Mouse (Mus musculus): ENCODE measurements at regions not wholly inside any gene's neighbourhood (a gene's known extent, or its start where the extent isn't known, plus 50 kb on each side); places are given as distances from the start of the nearest gene placed in this dataset.

DNA sequence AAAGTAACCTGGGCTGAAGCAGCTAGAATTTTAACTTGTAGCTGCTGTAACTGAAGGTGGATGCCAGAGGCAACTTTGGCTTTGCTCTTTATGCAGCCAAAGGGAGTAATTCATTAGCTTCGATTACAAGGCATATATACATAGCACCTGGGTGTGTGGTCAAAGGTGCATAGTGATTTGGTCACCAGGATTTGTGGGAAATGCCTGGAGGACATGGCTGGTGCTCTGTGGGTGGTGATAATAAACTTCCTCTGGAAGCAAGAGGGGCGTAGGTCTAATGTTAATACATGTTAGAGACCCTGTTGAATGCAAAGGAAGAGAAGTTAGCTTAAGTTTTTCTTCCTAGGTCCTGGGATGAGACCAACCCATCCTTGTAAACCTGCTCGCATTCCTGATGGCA, 139.3 kb upstream of the Osr1 start:
- WGBS: 78% methylated on average over 3 of the region's 3 CpGs
- no peak for DNase-seq (ENCODE audit: low read depth in 1 of 2, low spot score in 2 of 2)
- no peaks in the 10 kb centered on the region for H3K27me3 ChIP-seq (ENCODE audit: control insufficient read depth, insufficient read depth, low read length)
- H3K27ac ChIP-seq (ENCODE audit: insufficient read depth, low read length): no peak overlapping the region
- TF ChIP-seq POLR2A (IDR thresholded peaks at IDR 0.05; ENCODE audit: low read depth, low read length) (no peak), CTCF (IDR thresholded peaks at IDR 0.05; ENCODE audit: extremely low read depth, insufficient read depth, insufficient read length, insufficient replicate concordance) (no peak)
- H3K4me3 ChIP-seq (ENCODE audit: extremely low read depth, insufficient read depth, insufficient read length): no peak overlapping the region
- H3K36me3 ChIP-seq (ENCODE audit: control insufficient read depth, insufficient read depth, low read length): no peaks in the 10 kb centered on the region
- H3K4me1 ChIP-seq (ENCODE audit: control insufficient read depth, insufficient read depth, insufficient read length): no peaks in the 10 kb centered on the region

DNA sequence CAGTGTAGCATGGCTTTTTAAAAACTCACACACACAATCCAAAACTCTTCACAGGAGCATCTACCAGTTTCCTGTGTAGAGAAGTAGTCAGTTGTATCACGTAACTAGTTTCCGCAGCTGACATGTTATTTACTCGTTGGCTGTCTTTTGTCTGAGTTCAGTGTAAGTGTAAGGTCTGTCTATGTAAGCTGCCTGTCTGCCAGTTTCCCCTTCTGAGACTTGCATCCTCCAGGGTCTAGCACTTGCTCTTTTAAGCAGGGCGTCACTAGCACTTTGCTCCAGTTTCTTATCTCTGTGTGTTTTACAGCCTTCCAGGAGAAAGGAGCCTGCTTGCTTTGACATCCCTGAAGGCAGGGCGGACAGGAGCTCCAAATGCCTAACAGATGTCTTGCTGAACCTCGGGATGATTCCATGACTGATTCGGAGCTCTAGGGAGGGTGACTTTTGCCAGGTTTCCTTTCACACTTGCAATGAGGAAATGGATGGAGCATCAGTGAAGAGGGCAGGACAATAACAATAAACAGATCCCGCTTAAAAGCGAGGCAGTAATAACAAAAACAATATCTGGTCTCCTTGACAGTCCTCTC, 131.2 kb upstream of the Osr1 start:
- DNase-seq (ENCODE audit: low read depth in 1 of 2, low spot score in 2 of 2): no peak
- Histone ChIP-seq H3K4me3 (ENCODE audit: extremely low read depth, insufficient read depth, insufficient read length) (no peak overlapping the region), H3K36me3 (ENCODE audit: control insufficient read depth, insufficient read depth, low read length) (no peaks in the 10 kb centered on the region), H3K4me1 (ENCODE audit: control insufficient read depth, insufficient read depth, insufficient read length) (no peaks in the 10 kb centered on the region), H3K27me3 (ENCODE audit: control insufficient read depth, insufficient read depth, low read length) (no peaks in the 10 kb centered on the region), H3K27ac (ENCODE audit: insufficient read depth, low read length) (no peak overlapping the region)
- TF ChIP-seq CTCF (IDR thresholded peaks at IDR 0.05; ENCODE audit: extremely low read depth, insufficient read depth, insufficient read length, insufficient replicate concordance): no peak
- TF ChIP-seq POLR2A (IDR thresholded peaks at IDR 0.05; ENCODE audit: low read depth, low read length): no peak
- 18% methylated on average over 9 of the region's 9 CpGs for WGBS

DNA sequence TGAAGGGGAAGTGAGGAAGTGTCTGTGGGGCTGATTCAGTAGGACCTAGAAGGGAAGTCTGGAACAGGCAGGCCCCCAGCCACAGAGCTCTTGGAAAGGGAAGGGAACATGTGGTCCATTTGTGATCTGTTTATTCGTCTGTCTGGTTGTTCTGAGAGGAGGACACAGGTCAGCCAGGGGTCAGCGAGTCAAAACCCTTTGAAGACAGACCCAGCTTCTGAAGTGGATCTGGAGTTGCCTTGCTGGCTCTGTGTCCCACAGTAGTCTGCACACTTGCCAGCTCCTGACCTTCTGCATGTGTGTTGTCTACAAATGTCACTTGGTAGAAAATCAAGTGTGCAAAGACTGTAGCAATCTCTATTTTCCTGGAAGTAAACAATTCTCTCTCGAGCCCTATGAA, 119.3 kb upstream of the Osr1 start:
- no peak for DNase-seq (ENCODE audit: low read depth in 1 of 2, low spot score in 2 of 2)
- 39% methylated on average over 3 of the region's 3 CpGs for WGBS
- Histone ChIP-seq H3K27ac (ENCODE audit: insufficient read depth, low read length) (no peak overlapping the region), H3K36me3 (ENCODE audit: control insufficient read depth, insufficient read depth, low read length) (no peaks in the 10 kb centered on the region), H3K4me1 (ENCODE audit: control insufficient read depth, insufficient read depth, insufficient read length) (no peaks in the 10 kb centered on the region), H3K4me3 (ENCODE audit: extremely low read depth, insufficient read depth, insufficient read length) (no peak overlapping the region), H3K27me3 (ENCODE audit: control insufficient read depth, insufficient read depth, low read length) (no peaks in the 10 kb centered on the region)
- no peak for TF ChIP-seq CTCF (IDR thresholded peaks at IDR 0.05; ENCODE audit: extremely low read depth, insufficient read depth, insufficient read length, insufficient replicate concordance)
- TF ChIP-seq POLR2A (IDR thresholded peaks at IDR 0.05; ENCODE audit: low read depth, low read length): no peak

DNA sequence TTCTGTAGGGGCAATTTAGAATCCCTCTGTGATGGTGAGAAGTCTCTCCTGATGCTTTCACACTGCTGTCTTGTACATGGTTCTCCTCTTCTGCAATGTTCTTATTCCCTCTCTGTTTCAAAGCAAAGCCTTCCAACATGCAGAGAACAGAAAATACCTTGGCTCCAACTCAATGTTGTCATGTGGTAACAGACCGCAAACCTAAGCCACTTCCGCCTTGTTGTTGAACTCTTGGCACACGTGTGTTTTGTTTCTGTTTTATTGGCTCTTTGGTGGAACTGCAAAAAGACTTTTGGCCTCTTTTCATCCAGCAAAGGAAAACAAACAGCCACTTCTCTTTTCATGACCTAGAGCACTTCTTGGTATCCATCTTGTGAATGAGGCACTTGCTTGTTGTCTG, 109.7 kb upstream of the Osr1 start:
- TF ChIP-seq POLR2A (IDR thresholded peaks at IDR 0.05; ENCODE audit: low read depth, low read length) (no peak), CTCF (IDR thresholded peaks at IDR 0.05; ENCODE audit: extremely low read depth, insufficient read depth, insufficient read length, insufficient replicate concordance) (no peak)
- H3K36me3 ChIP-seq (ENCODE audit: control insufficient read depth, insufficient read depth, low read length): no peaks in the 10 kb centered on the region
- H3K27ac ChIP-seq (ENCODE audit: insufficient read depth, low read length): no peak overlapping the region
- no peak overlapping the region for H3K4me3 ChIP-seq (ENCODE audit: extremely low read depth, insufficient read depth, insufficient read length)
- WGBS: 64% methylated on average over 3 of the region's 3 CpGs
- no peak for DNase-seq (ENCODE audit: low read depth in 1 of 2, low spot score in 2 of 2)
- no peaks in the 10 kb centered on the region for H3K27me3 ChIP-seq (ENCODE audit: control insufficient read depth, insufficient read depth, low read length)
- H3K4me1 ChIP-seq (ENCODE audit: control insufficient read depth, insufficient read depth, insufficient read length): no peaks in the 10 kb centered on the region

DNA sequence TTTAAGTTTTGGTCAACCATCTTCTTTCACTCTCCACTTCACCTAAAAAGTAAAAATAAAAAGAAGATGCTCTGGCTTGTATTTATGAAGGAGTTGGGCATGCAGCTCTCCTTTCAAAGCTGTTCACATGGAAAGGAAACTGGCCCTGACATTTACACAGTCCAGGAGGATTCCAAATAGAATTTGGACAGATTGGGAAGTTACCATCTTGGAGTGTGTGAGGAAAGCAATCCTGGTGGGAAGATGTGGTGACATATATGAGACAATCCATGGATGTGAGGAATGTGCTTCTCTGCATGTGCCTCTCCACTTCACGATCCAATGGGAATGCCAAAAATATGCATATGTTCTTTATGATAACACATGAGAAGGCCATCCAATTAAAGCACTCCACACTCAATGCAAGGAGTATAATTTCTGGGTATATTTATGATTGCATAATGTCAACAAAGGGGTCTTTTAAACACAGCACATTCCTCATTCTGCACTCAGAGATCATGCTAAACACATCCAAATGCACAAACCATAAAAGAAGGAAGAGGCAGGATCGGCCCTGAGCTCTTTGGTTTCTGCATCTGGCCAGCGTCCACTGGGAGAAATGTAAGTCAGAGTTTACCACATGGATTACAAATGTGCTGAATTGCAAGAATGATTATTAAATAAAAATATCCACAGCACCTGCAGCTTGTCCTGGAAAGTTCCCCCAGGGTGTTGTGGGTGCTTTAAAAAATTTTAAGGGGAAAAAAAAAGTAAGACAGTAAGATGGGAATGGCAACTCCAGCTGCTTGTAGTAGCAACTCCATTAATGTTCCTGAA, 100.1 kb upstream of the Osr1 start:
- WGBS: 75% methylated on average over 3 of the region's 3 CpGs
- TF ChIP-seq POLR2A (IDR thresholded peaks at IDR 0.05; ENCODE audit: low read depth, low read length): no peak
- no peak for TF ChIP-seq CTCF (IDR thresholded peaks at IDR 0.05; ENCODE audit: extremely low read depth, insufficient read depth, insufficient read length, insufficient replicate concordance)
- no peaks in the 10 kb centered on the region for H3K27me3 ChIP-seq (ENCODE audit: control insufficient read depth, insufficient read depth, low read length)
- no peaks in the 10 kb centered on the region for H3K4me1 ChIP-seq (ENCODE audit: control insufficient read depth, insufficient read depth, insufficient read length)
- H3K27ac ChIP-seq (ENCODE audit: insufficient read depth, low read length): no peak overlapping the region
- no peak overlapping the region for H3K4me3 ChIP-seq (ENCODE audit: extremely low read depth, insufficient read depth, insufficient read length)
- no peaks in the 10 kb centered on the region for H3K36me3 ChIP-seq (ENCODE audit: control insufficient read depth, insufficient read depth, low read length)
- no peak for DNase-seq (ENCODE audit: low read depth in 1 of 2, low spot score in 2 of 2)

DNA sequence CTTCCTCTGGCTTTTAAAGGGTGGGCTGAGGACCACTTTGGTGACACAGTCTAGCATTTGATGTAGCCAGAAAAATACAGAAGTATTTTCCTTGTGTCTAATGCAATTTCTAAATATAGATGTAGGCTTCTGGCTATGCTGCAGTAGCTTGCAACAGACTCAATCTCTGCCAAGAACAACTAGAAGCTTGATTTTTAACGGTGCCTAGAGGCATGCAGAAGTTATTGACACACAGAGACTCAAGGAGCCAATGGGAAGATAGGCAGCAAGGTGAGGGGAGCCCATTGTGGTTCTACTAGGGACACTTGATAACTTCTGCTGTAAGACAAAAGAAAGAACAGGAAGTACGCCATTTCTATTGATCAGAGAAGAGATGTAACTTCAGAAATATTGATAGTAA, 94.1 kb upstream of the Osr1 start:
- TF ChIP-seq POLR2A (IDR thresholded peaks at IDR 0.05; ENCODE audit: low read depth, low read length) (no peak), CTCF (IDR thresholded peaks at IDR 0.05; ENCODE audit: extremely low read depth, insufficient read depth, insufficient read length, insufficient replicate concordance) (no peak)
- DNase-seq (ENCODE audit: low read depth in 1 of 2, low spot score in 2 of 2): no peak
- Histone ChIP-seq H3K4me1 (ENCODE audit: control insufficient read depth, insufficient read depth, insufficient read length) (no peaks in the 10 kb centered on the region), H3K4me3 (ENCODE audit: extremely low read depth, insufficient read depth, insufficient read length) (no peak overlapping the region), H3K27me3 (ENCODE audit: control insufficient read depth, insufficient read depth, low read length) (no peaks in the 10 kb centered on the region), H3K36me3 (ENCODE audit: control insufficient read depth, insufficient read depth, low read length) (no peaks in the 10 kb centered on the region), H3K27ac (ENCODE audit: insufficient read depth, low read length) (no peak overlapping the region)
- 68% methylated on average over 2 of the region's 2 CpGs for WGBS

DNA sequence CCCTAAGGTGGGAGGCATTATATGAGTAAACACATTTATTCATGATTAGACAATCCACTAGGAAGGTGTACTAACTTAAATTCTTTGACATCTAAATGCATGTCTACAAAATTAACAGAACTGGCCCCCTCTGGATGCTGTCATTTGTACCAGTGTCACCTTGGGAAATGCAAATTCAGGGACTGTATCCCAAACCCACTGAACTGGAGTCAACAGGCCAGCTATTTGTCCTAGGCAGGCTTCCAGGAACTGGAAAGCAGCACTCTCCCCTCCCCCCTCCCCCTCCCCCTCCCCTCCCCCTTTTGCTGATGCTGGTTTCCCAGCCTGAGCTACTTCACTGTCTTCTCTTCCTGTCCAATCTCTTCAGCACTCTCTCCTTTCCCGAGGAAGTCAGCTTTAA, 91.7 kb upstream of the Osr1 start:
- H3K4me1 ChIP-seq (ENCODE audit: control insufficient read depth, insufficient read depth, insufficient read length): no peaks in the 10 kb centered on the region
- WGBS: 46% methylated on average over 1 of the region's 1 CpGs
- no peaks in the 10 kb centered on the region for H3K36me3 ChIP-seq (ENCODE audit: control insufficient read depth, insufficient read depth, low read length)
- H3K27me3 ChIP-seq (ENCODE audit: control insufficient read depth, insufficient read depth, low read length): no peaks in the 10 kb centered on the region
- TF ChIP-seq CTCF (IDR thresholded peaks at IDR 0.05; ENCODE audit: extremely low read depth, insufficient read depth, insufficient read length, insufficient replicate concordance): no peak
- TF ChIP-seq POLR2A (IDR thresholded peaks at IDR 0.05; ENCODE audit: low read depth, low read length): no peak
- H3K4me3 ChIP-seq (ENCODE audit: extremely low read depth, insufficient read depth, insufficient read length): no peak overlapping the region
- DNase-seq (ENCODE audit: low read depth in 1 of 2, low spot score in 2 of 2): no peak
- H3K27ac ChIP-seq (ENCODE audit: insufficient read depth, low read length): no peak overlapping the region
